Mouse (Mus musculus) megakaryocyte, embryonic 14.5 days (primary cell): ENCODE results near the gene Rnf130.

Source experiments
- FLI1 ChIP-seq: IDR thresholded peaks from 2 replicates; pipeline ENCODE4 v1.6.1; 2012; ENCODE audit warnings: low read length, inconsistent platforms, mixed read lengths
- GATA1 ChIP-seq: IDR thresholded peaks from 3 replicates; pipeline ENCODE4 v1.6.1; 2012; ENCODE audit warnings: mixed read lengths, low read length, inconsistent platforms, borderline replicate concordance

- TF ChIP-seq GATA1: no peak
- TF ChIP-seq FLI1: no peak
These were observed 40.1 kb upstream of the Rnf130 start for GRCm38 (mm10) chr11:49985009-49985408.
